Mouse (Mus musculus): Measurements from ENCODE around the gene Ankrd35. TPM values are rescaled to one million over a fixed set of nuclear protein-coding genes. Genes with fewer than 3 reads are reported as not detected.

Ankrd35 gene
- polyA plus RNA-seq, 1 experiment: 3.6 TPM

- TF ChIP-seq CTCF (IDR thresholded peaks at IDR 0.05; ENCODE audit: insufficient read depth, low read length) (no peak), POLR2A (IDR thresholded peaks at IDR 0.05; ENCODE audit: borderline replicate concordance, extremely low read depth, low read depth, low read length) (no peak)
- 67% methylated on average over 19 of the region's 19 CpGs for WGBS
- Histone ChIP-seq H3K4me3 (replicated peaks; ENCODE audit: extremely low read depth, low read depth, low read length) (no peak overlapping the region), H3K4me1 (ENCODE audit: control insufficient read depth, insufficient read depth, low read length) (0 out of 2 replicates have a peak, but pooled peaks cover 4% of the 10 kb centered on the region)
- no peak for DNase-seq
Observed at GRCm38 (mm10) chr3:96698993-96699690, 29.2 kb downstream of the Ankrd35 start.

- no peak for DNase-seq
- H3K4me1 ChIP-seq (ENCODE audit: control insufficient read depth, insufficient read depth, low read length): 0 out of 2 replicates have a peak, but pooled peaks cover 4% of the 10 kb centered on the region
- TF ChIP-seq CTCF (IDR thresholded peaks at IDR 0.05; ENCODE audit: insufficient read depth, low read length): no peak
- no peak for TF ChIP-seq POLR2A (IDR thresholded peaks at IDR 0.05; ENCODE audit: borderline replicate concordance, extremely low read depth, low read depth, low read length)
- H3K4me3 ChIP-seq (replicated peaks; ENCODE audit: extremely low read depth, low read depth, low read length): no peak overlapping the region
- WGBS: 58% methylated on average over 7 of the region's 7 CpGs
Observed at GRCm38 (mm10) chr3:96700376-96700775, 30.4 kb downstream of the Ankrd35 start.

- TF ChIP-seq POLR2A (IDR thresholded peaks at IDR 0.05; ENCODE audit: borderline replicate concordance, extremely low read depth, low read depth, low read length) (no peak), CTCF (IDR thresholded peaks at IDR 0.05; ENCODE audit: insufficient read depth, low read length) (no peak)
- DNase-seq: no peak
- Histone ChIP-seq H3K4me3 (replicated peaks; ENCODE audit: extremely low read depth, low read depth, low read length) (no peak overlapping the region), H3K4me1 (ENCODE audit: control insufficient read depth, insufficient read depth, low read length) (0 out of 2 replicates have a peak, but pooled peaks cover under 1% of the 10 kb centered on the region)
- WGBS: 85% methylated on average over 4 of the region's 4 CpGs
Observed at GRCm38 (mm10) chr3:96701003-96701402, 31.1 kb downstream of the Ankrd35 start.

GRCm38 (mm10) chr3:96704778-96705177 is 34.8 kb downstream of the Ankrd35 start:
- DNase-seq: peak; percentile 29
- TF ChIP-seq POLR2A (IDR thresholded peaks at IDR 0.05; ENCODE audit: borderline replicate concordance, extremely low read depth, low read depth, low read length) (no peak), CTCF (IDR thresholded peaks at IDR 0.05; ENCODE audit: insufficient read depth, low read length) (0 out of 2 replicates have a peak, but pooled peaks have one; percentile 18)
- Histone ChIP-seq H3K4me3 (replicated peaks; ENCODE audit: extremely low read depth, low read depth, low read length) (no peak overlapping the region), H3K4me1 (ENCODE audit: control insufficient read depth, insufficient read depth, low read length) (peaks cover 4% of the 10 kb centered on the region; the same call in 1 of the 2 replicates)
- WGBS: 71% methylated on average over 11 of the region's 11 CpGs

- peaks cover 4% of the 10 kb centered on the region; the same call in 1 of the 2 replicates for H3K4me1 ChIP-seq (ENCODE audit: control insufficient read depth, insufficient read depth, low read length)
- no peak overlapping the region for H3K4me3 ChIP-seq (replicated peaks; ENCODE audit: extremely low read depth, low read depth, low read length)
- TF ChIP-seq POLR2A (IDR thresholded peaks at IDR 0.05; ENCODE audit: borderline replicate concordance, extremely low read depth, low read depth, low read length) (no peak), CTCF (IDR thresholded peaks at IDR 0.05; ENCODE audit: insufficient read depth, low read length) (no peak)
- DNase-seq: no peak
- 89% methylated on average over 11 of the region's 11 CpGs for WGBS
Observed at GRCm38 (mm10) chr3:96706217-96706616, 36.3 kb downstream of the Ankrd35 start.

GRCm38 (mm10) chr3:96706984-96707383 is 37.1 kb downstream of the Ankrd35 start:
- DNase-seq: no peak
- Histone ChIP-seq H3K4me3 (replicated peaks; ENCODE audit: extremely low read depth, low read depth, low read length) (no peak overlapping the region), H3K4me1 (ENCODE audit: control insufficient read depth, insufficient read depth, low read length) (peaks cover 4% of the 10 kb centered on the region; the same call in 1 of the 2 replicates)
- TF ChIP-seq CTCF (IDR thresholded peaks at IDR 0.05; ENCODE audit: insufficient read depth, low read length) (no peak), POLR2A (IDR thresholded peaks at IDR 0.05; ENCODE audit: borderline replicate concordance, extremely low read depth, low read depth, low read length) (no peak)
- 56% methylated on average over 7 of the region's 7 CpGs for WGBS

- peaks cover 4% of the 10 kb centered on the region; the same call in 1 of the 2 replicates for H3K4me1 ChIP-seq (ENCODE audit: control insufficient read depth, insufficient read depth, low read length)
- H3K4me3 ChIP-seq (replicated peaks; ENCODE audit: extremely low read depth, low read depth, low read length): peak within 1 kb of the TSS; percentile 61
- DNase-seq: peak; percentile 80
- 4% methylated on average over 42 of the region's 42 CpGs for WGBS
- TF ChIP-seq POLR2A (IDR thresholded peaks at IDR 0.05; ENCODE audit: borderline replicate concordance, extremely low read depth, low read depth, low read length) (no peak), CTCF (IDR thresholded peaks at IDR 0.05; ENCODE audit: insufficient read depth, low read length) (peak; percentile 53)
Observed at GRCm38 (mm10) chr3:96707903-96708683, 38.2 kb downstream of the Ankrd35 start, which contains the start of gene Nudt17. Gene Nudt17 (minus strand): TSS chr3:96708562.

GRCm38 (mm10) chr3:96708684-96709064 is 38.7 kb downstream of the Ankrd35 start:
- Histone ChIP-seq H3K4me3 (replicated peaks; ENCODE audit: extremely low read depth, low read depth, low read length) (no peak overlapping the region), H3K4me1 (ENCODE audit: control insufficient read depth, insufficient read depth, low read length) (peaks cover 4% of the 10 kb centered on the region; the same call in 1 of the 2 replicates)
- WGBS: 59% methylated on average over 2 of the region's 2 CpGs
- no peak for DNase-seq
- no peak for TF ChIP-seq POLR2A (IDR thresholded peaks at IDR 0.05; ENCODE audit: borderline replicate concordance, extremely low read depth, low read depth, low read length)
- no peak for TF ChIP-seq CTCF (IDR thresholded peaks at IDR 0.05; ENCODE audit: insufficient read depth, low read length)

- 54% methylated on average over 5 of the region's 5 CpGs for WGBS
- Histone ChIP-seq H3K4me3 (replicated peaks; ENCODE audit: extremely low read depth, low read depth, low read length) (no peak overlapping the region), H3K4me1 (ENCODE audit: control insufficient read depth, insufficient read depth, low read length) (peaks cover 6% of the 10 kb centered on the region)
- TF ChIP-seq POLR2A (IDR thresholded peaks at IDR 0.05; ENCODE audit: borderline replicate concordance, extremely low read depth, low read depth, low read length) (no peak), CTCF (IDR thresholded peaks at IDR 0.05; ENCODE audit: insufficient read depth, low read length) (no peak)
- no peak for DNase-seq
Observed at GRCm38 (mm10) chr3:96714286-96714685, 44.4 kb downstream of the Ankrd35 start.
